Mouse (Mus musculus) bone marrow macrophage, adult 2 months (primary cell): ENCODE measurements at regions not wholly inside any gene's neighbourhood (a gene's known extent, or its start where the extent isn't known, plus 50 kb on each side); places are given as distances from the start of the nearest gene placed in this dataset.

Experiments
- H3K27ac ChIP-seq: 2 replicates; pipeline ENCODE4 v1.5.1; 2012; ENCODE audit warnings: low read depth, low read length; ENCODE audit not compliant: insufficient read depth
- H3K4me1 ChIP-seq: 2 replicates; pipeline ENCODE4 v1.6.1; 2012; ENCODE audit warnings: low read length; ENCODE audit not compliant: control insufficient read depth, insufficient read depth
- H3K4me3 ChIP-seq: 2 replicates; pipeline ENCODE4 v1.5.1; 2012; ENCODE audit warnings: mild to moderate bottlenecking, low read length, moderate library complexity; ENCODE audit not compliant: insufficient read depth
- CTCF ChIP-seq: IDR thresholded peaks from 2 replicates; pipeline ENCODE4 v1.5.1; 2012; ENCODE audit warnings: low read depth, mild to moderate bottlenecking, low read length, moderate library complexity
- POLR2A ChIP-seq: IDR thresholded peaks from 2 replicates; pipeline ENCODE4 v1.6.1; 2012; ENCODE audit warnings: mild to moderate bottlenecking, low read depth, low read length, borderline replicate concordance

DNA sequence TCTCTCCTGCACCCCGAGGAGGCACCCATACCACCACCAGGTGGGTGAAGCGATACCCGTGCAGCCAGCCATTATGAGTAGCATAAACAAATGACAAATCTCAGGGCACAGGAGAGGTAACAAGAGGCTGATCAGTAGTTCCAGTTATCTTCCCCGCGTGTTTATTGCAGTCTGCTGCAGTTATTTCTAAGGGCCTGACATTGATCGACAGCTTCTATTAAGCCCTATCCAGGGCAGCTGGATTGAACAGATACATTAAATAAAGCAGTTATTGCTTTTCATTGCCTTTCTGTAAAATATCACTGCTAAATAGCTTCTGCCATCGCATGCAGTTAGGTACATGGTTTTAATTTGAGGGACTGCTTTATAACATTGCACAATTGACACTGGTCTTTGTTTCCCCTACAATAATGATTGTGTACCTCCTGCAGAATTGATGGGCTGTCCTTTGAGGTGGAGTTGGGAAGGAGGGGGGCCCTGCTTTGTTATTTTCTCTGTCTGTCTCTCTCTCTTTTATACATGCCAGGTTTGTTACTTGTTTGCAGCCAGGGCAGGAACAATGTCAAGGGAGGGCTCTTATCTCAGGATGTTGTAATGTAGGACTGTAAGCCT is 245.0 kb downstream of the Gpat3 start:
- no peak overlapping the region for H3K4me3 ChIP-seq

DNA sequence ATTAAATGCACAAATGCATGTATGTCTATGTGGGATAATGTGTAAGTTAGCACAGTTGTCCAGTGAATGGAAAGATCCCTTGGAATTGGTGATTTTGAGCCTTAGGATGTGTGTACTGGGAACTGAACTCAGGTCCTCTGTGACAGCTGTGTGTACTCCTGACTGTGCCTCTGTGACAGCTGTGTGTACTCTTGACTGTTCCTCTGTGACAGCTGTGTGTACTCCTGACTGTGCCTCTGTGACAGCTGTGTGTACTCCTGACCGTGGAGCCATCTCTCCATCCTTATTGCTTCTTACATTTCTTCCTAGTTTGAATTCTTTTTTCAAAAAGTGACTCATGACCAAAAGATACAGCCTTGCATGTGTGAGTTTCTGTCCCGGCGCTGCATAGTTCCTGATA is 239.7 kb downstream of the Gpat3 start:
- H3K4me3 ChIP-seq: no peak overlapping the region
- H3K27ac ChIP-seq: no peak overlapping the region
- H3K4me1 ChIP-seq: no peaks in the 10 kb centered on the region
- TF ChIP-seq CTCF (no peak), POLR2A (no peak)

More for the DNA sequence above, 245.0 kb downstream of the Gpat3 start:
- TF ChIP-seq POLR2A (no peak), CTCF (no peak)
- Histone ChIP-seq H3K27ac (no peak overlapping the region), H3K4me1 (no peaks in the 10 kb centered on the region)

DNA sequence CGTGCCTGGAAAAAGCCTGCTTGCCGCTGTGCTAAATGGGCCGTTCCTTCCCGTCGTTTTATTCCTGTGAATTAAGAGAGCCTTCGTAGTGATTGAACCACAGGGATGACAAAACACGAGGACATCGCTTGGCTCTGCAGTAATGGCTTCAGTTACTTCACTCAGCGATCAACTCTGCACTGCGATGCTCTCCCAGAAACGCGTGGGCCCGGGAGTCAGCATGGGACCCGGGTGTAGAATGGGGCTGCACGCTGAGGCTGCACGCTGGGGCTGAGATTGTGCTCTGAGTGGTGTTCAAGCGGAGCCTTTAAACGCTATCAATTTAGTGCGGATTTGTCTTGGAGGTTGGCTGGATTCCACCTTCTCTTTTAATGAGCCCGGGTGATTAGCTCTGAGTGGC is 237.1 kb downstream of the Gpat3 start:
- H3K4me1 ChIP-seq: no peaks in the 10 kb centered on the region
- no peak overlapping the region for H3K4me3 ChIP-seq
- no peak overlapping the region for H3K27ac ChIP-seq
- TF ChIP-seq POLR2A (no peak), CTCF (no peak)

DNA sequence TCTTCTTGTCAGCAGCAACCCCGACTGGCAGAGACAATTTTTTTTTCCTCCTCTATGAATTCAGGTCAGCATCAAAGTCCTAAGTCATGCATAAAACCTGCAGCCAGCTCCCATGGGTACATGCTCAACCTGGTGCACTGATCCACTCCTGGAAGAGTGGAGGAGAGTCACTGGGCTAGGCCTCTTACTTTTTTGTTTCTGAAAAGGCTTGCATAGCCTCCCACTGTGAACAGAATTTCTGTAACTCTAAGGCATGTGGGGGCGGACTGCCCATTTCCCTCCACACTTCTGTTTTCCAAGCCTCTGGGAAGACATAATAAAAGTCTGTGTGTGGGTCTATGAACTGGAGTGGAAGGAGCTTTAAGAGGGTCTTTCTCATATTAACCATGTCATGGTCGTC is 218.8 kb downstream of the Gpat3 start:
- Histone ChIP-seq H3K27ac (no peak overlapping the region), H3K4me3 (no peak overlapping the region), H3K4me1 (no peaks in the 10 kb centered on the region)
- no peak for TF ChIP-seq POLR2A
- no peak for TF ChIP-seq CTCF

DNA sequence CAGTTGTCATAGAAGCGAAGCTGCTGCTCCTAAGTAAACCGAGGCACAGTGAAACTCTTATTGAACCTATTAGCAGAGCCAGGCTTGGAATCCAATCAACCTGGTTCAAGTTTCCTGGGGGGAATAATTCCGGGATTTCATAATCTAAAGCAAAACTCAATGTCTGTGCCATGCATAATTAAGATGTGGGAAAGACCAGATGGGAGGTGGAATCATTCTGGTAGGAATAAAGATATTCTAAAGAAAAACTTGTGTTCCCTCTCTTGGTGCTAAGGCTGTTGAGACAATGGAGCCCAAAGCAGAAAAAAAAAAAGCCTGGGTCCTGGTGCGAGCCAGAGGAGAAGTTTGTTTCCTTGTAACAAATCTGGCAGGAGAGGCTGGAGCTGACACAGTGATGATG is 217.7 kb downstream of the Gpat3 start:
- Histone ChIP-seq H3K27ac (no peak overlapping the region), H3K4me3 (no peak overlapping the region), H3K4me1 (no peaks in the 10 kb centered on the region)
- no peak for TF ChIP-seq POLR2A
- no peak for TF ChIP-seq CTCF

DNA sequence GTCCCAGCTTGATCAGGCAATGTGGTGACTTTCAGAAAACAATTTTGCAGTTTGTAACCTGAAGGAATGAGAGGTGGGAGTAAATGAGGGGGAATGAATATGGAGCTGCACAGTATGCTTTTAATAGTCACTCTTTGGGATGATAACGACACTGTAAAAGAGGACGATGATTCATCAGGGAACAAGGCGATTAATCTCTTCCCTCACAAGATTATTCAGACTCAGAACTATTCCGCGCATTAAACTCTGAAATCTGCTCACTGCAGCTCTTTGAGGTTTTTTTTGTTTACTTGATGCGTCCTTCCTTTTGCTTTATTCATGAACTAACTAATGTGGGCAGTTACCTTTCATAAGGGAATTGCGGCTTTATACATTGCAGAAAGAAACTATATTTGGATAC is 206.1 kb downstream of the Gpat3 start:
- TF ChIP-seq POLR2A (no peak), CTCF (no peak)
- Histone ChIP-seq H3K4me1 (no peaks in the 10 kb centered on the region), H3K4me3 (no peak overlapping the region), H3K27ac (no peak overlapping the region)

DNA sequence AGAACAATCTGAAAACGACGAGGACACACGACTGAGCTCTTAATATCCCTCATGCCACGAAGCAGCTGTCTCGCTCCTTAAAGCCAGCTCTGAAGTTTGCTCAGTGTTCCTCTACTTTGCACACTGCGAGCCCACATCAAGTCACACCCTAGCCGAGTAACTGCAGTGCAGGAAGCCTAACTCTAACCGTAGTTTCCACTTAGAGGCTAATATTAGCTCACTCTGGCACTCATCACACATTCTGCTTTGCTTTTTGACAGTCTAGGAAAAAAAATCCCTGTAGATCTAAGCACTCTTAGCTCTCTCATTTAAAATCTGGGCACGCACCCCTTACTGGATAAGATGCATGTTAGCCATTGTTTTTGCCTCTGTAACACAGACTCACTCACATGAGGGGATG is 195.0 kb downstream of the Gpat3 start:
- Histone ChIP-seq H3K4me1 (no peaks in the 10 kb centered on the region), H3K4me3 (no peak overlapping the region), H3K27ac (no peak overlapping the region)
- no peak for TF ChIP-seq CTCF
- no peak for TF ChIP-seq POLR2A

DNA sequence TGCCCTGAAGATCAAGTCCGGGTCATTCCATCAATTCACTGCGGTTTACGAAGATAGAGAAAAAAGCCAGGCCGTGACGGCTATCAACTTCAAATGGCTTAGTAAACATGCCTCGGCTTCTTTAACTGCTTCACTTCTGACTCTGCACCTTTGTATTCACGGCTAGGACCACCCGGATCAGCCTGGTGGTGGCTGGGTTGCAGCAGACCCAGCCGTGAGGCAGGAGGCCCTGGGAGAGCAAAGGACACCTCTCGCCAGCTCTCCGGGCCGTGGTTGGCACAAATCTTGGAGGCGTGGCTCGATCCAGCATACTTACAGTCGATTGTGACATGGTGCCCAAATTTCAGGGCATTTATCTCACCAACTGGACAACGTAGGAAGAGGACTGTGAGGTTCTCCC is 187.5 kb downstream of the Gpat3 start:
- TF ChIP-seq POLR2A (no peak), CTCF (no peak)
- Histone ChIP-seq H3K4me3 (no peak overlapping the region), H3K4me1 (no peaks in the 10 kb centered on the region), H3K27ac (no peak overlapping the region)

DNA sequence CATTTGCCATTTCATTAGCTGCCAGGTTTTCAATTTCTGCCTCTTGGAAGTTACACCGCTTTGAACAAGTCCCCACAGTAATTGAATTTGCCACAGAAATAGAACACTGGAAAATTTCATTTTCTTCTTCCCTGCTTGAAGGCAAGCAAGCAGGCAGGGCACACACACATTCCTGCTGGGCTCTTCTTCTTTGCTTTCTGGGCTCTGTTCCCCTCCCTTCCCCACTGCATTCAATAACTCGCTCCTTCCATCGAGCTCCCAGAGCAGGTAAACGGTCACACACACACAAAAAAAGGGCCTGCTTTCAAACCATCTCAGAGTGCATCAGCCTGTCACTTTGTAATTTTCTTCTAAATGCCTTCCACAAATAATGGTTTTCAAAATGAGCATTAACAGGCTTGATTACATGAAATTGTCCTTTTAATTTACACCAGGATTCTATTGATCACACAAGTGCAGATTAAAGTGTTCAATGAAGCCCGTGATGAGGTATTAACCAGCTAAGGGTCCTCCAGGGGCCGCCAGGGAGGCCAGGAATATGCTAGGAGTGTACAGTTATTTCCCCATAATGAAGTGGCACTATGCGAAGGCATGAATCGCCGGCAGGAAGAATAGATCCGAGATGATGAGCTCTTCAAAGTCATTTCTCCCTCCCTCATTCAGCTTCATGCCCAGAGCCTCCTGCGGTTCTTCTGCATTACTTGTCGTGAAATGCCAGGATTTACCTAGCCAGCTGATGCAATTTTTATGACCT is 186.8 kb downstream of the Gpat3 start:
- H3K4me3 ChIP-seq: no peak overlapping the region
- no peak overlapping the region for H3K27ac ChIP-seq
- no peak for TF ChIP-seq CTCF
- no peak for TF ChIP-seq POLR2A
- no peaks in the 10 kb centered on the region for H3K4me1 ChIP-seq

DNA sequence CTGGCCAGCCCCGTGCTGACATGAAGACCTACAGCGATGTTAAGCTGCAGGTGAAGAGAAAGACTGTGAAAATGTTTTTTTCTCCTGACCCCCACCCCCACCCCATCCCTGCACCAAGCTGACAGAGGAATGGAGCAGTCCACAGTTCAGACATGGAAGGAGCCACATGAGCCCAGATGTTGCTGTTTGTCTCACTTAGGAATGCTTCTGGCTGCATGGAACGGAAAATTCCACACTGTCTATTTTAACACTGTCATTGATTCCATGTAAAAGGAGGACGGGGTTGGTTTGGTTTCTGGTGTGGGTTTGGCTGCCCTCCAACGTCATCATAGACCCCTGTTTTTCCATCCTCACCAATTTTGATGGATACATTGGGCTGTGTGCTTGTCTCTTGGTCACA is 179.3 kb downstream of the Gpat3 start:
- Histone ChIP-seq H3K4me1 (no peaks in the 10 kb centered on the region), H3K27ac (no peak overlapping the region), H3K4me3 (no peak overlapping the region)
- TF ChIP-seq CTCF: no peak
- TF ChIP-seq POLR2A: no peak

DNA sequence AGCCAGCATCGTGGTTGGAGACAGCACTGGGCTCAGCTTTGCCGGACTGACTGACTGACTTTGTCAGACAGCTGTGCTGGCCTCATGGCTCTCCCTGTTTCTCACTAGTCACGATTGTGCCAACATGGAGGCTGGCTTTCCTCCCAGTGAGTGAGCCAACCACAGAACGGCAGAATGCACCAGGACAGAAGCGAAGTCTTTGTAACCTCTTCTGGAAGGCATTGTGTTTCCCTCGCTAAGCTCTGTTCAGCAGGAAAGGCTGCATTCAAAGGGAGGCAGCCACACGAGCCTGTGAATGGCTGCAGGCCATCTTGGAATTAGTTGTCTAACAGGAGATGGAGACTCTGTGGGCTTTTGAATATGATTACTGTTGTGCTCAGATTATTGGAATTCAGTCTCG is 178.3 kb downstream of the Gpat3 start:
- H3K27ac ChIP-seq: no peak overlapping the region
- H3K4me3 ChIP-seq: no peak overlapping the region
- TF ChIP-seq POLR2A (no peak), CTCF (no peak)
- H3K4me1 ChIP-seq: no peaks in the 10 kb centered on the region
